Mouse (Mus musculus): ENCODE measurements around the gene Cdc37.

The Cdc37 gene

GRCm38 (mm10) chr9:21135941-21136381, 13.8 kb downstream of the Cdc37 start:
- no peak for DNase-seq (ENCODE audit: low read depth, low spot score)

DNA sequence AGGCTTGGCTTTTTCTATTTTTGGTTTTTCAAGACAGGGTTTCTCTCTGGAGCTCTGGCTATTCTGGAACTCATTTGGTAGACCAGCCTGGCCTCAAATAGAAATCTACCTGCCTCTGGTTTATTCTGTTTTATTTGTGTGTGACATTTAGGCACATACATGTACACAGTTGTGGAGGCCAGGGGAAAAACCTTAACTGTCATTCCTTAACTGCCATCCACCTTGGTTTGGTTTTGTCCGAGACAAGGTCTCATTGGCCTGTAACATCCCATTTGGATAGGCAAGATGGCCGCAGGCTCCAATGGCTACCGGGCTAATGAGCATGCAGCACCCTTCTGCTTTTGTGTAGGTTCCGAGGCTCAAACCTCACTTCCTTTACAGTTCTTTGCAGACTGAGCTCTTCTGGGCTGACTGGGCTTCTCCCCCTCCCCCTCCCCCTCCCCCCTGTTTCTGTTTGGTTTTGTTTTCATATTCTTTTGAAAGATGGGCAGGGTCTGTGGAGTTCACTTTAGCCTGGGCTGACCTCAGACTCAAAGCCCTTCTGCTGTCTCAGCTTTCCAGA, 14.4 kb downstream of the Cdc37 start:
- no peak for DNase-seq (ENCODE audit: low read depth, low spot score)

GRCm38 (mm10) chr9:21134595-21135328, 15.0 kb downstream of the Cdc37 start:
- peak; percentile 73 for DNase-seq (ENCODE audit: low read depth, low spot score)

GRCm38 (mm10) chr9:21133064-21133707, 16.6 kb downstream of the Cdc37 start:
- no peak for DNase-seq (ENCODE audit: low read depth, low spot score)

GRCm38 (mm10) chr9:21132102-21132775, 17.5 kb downstream of the Cdc37 start:
- DNase-seq (ENCODE audit: low read depth, low spot score), result no peak

DNA sequence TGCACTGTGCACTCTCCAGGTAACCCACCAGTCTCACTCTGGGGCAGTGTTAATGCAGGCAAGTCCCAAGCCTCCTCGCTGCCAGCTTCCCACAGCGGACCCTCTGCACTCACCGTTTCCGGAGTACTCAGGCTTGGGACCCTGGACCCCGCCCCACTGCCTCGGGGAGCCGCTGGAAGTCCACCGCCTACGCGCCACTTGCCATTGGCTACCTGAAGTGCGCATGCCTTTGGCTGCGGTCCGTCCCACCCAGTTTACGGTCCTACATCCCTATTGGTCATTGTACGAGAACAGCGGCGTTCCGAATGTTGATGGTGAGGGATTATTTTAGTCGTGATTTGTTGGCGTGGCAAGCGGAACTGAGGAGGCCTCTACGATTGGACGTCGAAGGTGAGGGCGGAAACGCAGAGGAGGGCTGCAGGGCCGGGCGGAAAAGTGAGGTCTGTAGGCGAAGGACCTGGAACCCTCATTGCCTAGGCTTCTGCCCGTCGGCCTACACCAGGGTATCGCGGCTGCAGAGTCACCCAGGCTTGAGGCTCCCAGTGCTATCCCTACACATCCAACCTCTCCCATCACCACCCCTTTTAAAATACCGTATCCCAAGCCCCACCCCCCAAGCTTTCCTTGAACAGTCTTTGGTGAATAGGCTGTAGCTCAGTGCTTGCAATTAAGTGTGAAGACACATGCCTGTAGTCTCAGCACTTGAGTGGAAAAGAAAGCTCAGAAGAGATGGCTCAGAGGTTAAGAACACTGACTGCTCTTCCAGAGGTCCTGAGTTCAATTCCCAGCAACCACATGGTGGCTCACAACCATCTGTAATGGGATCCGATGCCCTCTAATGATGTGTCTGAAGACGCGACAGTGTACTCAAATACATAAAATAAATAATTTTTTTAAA, 18.5 kb downstream of the Cdc37 start, which contains the start of gene Tyk2:
TSS of gene Tyk2 (minus strand) at position 185 of the 898 bp plus-strand sequence.
- peak; percentile 96 for DNase-seq (ENCODE audit: low read depth, low spot score)

- DNase-seq (ENCODE audit: low read depth, low spot score), result no peak
These were observed 23.5 kb downstream of the Cdc37 start for GRCm38 (mm10) chr9:21126259-21126627.

DNA sequence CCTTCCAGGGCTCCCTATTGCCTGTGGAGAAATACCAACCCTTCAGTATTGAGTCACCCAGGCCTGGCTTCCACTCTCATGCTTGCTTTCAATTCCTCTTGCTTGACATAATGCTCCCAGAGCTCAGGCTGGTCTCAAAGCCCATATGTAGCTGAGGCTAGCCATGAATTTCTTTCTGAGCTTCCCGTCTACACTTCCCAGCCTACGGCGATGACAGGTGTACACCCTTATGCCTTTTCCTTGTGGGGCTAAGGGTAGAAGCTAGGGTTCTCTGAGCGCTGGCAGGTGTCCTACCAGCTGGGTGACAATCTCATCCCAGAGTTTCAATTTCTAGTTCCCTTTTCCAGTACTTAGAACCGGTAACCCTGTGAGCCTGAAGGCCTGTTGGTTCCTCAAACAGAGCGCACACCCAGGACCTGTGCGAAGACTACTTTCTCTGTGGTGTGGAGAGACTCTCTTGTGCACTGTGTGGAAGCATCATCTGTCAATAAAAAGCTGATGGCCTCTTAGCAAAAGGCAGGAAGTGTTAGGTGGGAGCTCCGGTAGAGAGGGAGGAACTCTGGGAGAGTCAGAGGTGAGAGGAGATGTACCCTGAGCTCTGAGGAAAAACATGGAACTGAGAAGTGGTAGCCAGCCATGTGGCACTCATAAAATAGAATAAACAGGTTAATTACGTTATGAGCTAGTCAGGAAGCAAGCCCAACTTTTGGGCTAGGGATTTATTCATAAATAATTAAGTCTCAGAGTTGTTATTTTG, 24.1 kb downstream of the Cdc37 start:
- no peak for DNase-seq (ENCODE audit: low read depth, low spot score)

GRCm38 (mm10) chr9:21124837-21125236, 24.9 kb downstream of the Cdc37 start:
- DNase-seq (ENCODE audit: low read depth, low spot score), result no peak

DNA sequence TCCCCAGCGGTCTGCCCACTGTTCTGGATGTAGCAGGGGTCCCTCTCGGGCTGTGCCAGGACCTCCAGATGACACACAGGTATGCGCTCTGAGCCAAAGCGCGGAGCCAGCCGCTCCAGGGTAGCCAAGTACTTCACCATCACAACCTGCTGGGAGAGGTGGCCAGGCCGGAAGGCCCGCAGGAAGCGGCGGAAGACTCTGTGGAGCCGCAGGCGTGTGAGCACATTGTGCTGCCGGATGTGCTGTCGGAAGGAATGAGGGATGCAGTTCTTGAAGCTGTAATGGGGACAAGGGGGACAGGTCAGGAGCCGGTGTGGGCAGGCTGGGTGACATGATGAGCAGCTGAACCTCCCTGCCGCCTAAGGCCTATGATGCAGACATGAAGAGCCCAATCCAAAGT, 28.3 kb downstream of the Cdc37 start:
- no peak for DNase-seq (ENCODE audit: low read depth, low spot score)

GRCm38 (mm10) chr9:21117073-21117472, 32.7 kb downstream of the Cdc37 start:
- no peak for DNase-seq (ENCODE audit: low read depth, low spot score)

GRCm38 (mm10) chr9:21115105-21115504, 34.7 kb downstream of the Cdc37 start:
- DNase-seq (ENCODE audit: low read depth, low spot score), result no peak

DNA sequence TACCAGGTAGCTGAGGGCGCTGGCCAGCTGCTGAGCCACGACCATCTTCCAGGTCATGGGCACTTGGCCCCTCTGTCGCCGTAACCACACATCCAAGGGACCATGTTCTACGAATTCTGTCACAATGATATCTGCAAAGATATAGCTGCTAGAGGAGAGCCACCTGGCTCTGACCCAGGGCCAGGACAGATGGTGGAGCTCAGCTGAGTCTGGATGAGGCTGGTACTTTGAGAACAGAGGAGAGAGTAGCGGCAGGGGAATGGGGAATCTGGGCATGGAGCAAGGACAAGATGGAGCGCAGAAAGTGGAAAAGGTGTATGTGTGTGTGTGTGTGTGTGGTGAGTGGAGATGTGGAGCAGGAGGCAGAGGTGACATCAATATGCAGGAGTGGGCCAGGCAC, 35.6 kb downstream of the Cdc37 start:
- no peak for DNase-seq (ENCODE audit: low read depth, low spot score)

DNA sequence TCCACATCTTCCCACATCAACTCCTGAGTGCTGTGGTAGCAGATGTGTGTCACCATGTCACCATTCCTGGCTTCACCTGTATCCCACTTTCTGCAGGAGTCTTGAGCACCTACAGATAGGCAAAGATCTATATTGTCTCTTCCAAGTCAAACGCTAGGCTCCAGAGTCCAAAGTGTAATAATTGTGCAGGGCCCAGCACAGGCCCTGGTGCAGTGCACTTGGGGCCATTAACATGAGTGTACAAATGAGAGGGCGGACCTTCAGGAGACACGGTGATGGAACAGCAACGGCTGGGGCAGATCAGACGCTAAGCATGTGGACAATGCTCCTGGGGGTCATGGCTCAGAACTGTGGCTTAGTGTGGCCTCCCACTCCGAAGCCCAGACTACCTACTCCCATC, 36.0 kb downstream of the Cdc37 start:
- DNase-seq (ENCODE audit: low read depth, low spot score), result no peak

DNA sequence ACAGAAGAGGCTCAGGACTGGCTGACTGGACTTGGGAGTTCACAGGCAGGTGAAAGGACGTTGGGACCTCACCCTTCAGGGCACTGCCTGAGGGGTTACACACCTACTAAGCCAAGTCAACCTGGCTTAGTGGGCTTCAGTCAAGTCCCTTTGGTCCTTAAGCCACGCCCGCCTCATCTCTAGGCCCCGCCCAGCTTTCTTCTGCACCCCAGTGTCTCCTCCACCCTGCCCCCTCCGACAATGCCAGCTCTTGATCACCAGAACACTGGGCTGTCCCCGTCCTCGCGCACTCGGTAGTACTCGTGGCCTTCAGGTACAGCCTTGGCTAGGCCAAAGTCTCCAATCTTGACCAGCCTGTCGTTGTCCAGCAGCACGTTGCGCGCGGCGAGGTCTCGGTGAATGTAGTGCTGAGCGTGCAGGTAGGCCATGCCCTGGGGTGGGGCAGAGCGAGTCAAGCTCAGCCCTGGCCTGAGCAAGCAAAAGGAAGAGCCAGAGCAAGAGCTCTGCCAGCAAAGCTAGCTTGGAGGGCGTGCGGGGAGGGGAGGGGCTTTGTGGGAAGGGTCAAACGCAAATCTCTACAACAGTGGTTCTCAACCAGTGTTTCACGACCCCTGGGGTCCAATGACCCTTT, 42.1 kb downstream of the Cdc37 start:
- no peak for DNase-seq (ENCODE audit: low read depth, low spot score)

GRCm38 (mm10) chr9:21105760-21106564, 43.8 kb downstream of the Cdc37 start:
- DNase-seq (ENCODE audit: low read depth, low spot score), result no peak

GRCm38 (mm10) chr9:21104814-21105213, 45.0 kb downstream of the Cdc37 start:
- DNase-seq (ENCODE audit: low read depth, low spot score), result no peak

DNA sequence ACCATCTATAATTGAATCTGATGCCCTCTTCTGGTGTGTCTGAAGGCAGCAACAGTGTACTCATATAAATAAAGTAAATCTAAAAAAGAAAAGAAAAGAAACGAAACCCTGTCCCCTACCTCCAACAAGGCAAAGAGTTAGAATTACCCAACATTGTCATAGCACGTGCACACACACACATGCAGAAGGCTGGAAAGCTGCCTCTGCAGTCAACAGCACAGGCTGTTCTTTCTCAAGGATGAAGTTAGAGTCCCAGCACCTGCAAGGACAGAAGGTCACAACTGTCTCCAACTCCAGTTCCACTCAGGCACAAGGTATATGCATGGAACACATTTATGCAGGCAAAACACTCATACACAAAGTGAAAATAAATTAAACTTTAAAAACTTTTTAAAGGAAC, 47.7 kb downstream of the Cdc37 start:
- DNase-seq (ENCODE audit: low read depth, low spot score), result no peak

DNA sequence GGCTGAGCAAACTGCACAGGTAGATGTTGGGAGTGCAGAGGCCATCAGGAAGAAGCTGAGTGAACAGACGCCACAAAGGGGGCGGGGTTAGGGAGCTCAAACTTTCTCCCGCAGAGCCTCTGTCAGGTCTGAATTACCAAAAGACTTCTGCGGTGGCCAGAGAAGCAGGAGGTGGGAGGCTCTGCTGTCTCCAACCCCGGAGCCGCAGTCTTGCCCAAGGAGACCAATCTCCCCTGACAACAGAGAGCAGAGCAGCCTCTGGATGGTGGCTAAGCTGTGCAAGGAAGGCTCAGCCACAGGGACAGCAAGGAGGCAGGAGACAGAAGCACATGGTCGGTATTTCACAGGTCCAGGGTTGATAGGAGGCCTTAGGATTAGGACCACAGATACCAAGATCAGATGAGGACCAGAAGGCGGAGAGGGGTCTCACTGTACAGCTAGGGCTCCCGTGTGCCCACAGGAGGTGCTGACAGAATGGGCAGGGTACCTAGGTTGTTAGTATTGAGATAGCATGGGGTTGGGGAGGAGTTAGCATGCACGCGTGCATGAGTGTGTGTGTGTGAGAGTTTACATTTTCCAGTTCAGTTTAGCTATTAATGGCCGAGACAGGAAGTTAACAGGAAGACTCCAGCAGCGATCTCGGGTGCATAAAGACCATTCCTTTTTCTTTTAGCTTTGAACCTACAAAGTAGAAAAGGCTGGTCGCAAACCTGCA, 49.2 kb downstream of the Cdc37 start:
- no peak for DNase-seq (ENCODE audit: low read depth, low spot score)

All from skeletal muscle tissue, adult 2 months (tissue).